Mouse (Mus musculus): Measurements from ENCODE around the gene 1110008P14Rik. TPM values are rescaled to one million over a fixed set of nuclear protein-coding genes. Genes with fewer than 3 reads are reported as not detected.

The 1110008P14Rik gene
- polyA plus RNA-seq, 1 experiment from 2014 or later, result 39.2 TPM

- Histone ChIP-seq H3K36me3 (no peaks in the 10 kb centered on the region), H3K4me2 (no peak within 1 kb of the TSS), H3K4me1 (replicated peaks) (peaks cover 11% of the 10 kb centered on the region; the same call in 1 of the 2 replicates), H3K27me3 (peaks cover 20% of the 10 kb centered on the region), H3K9me3 (replicated peaks) (no peaks in the 10 kb centered on the region), H3K27ac (no peak within 1 kb of the TSS), H3K9ac (0 out of 2 replicates have a peak within 1 kb of the TSS, but pooled peaks have one; percentile 7), H3K4me3 (replicated peaks) (no peak within 1 kb of the TSS)
- 33% methylated on average over 5 of the region's 5 CpGs for WGBS (ENCODE audit: insufficient replicate concordance)
- no peak for DNase-seq
- ATAC-seq (ENCODE audit: low read depth), result peak; percentile 27; the same call in 1 of the 2 replicates
Measured at GRCm38 (mm10) chr2:32387706-32388490, 6.2 kb upstream of the 1110008P14Rik start, which contains the start of gene Lcn2. TSS of gene Lcn2 (minus strand) at chr2:32388252.

GRCm38 (mm10) chr2:32382689-32383088, 951 bp upstream of the 1110008P14Rik start:
- Histone ChIP-seq H3K36me3 (peaks cover 23% of the 10 kb centered on the region), H3K4me1 (replicated peaks) (peaks cover 30% of the 10 kb centered on the region), H3K9me3 (replicated peaks) (no peaks in the 10 kb centered on the region), H3K4me3 (replicated peaks) (peak overlapping the region; percentile 76; the same call in 1 of the 2 replicates), H3K27me3 (peaks cover 20% of the 10 kb centered on the region), H3K9ac (no peak overlapping the region), H3K4me2 (peak overlapping the region; percentile 99; the same call in 1 of the 2 replicates), H3K27ac (no peak overlapping the region)
- DNase-seq (no peak), ATAC-seq (ENCODE audit: low read depth) (no peak)
- WGBS (ENCODE audit: insufficient replicate concordance), result 71% methylated on average over 2 of the region's 2 CpGs

- ATAC-seq (ENCODE audit: low read depth), result peak; percentile 50
- H3K36me3 ChIP-seq, result peaks cover 37% of the 10 kb centered on the region
- peak; percentile 35 for DNase-seq
- H3K9me3 ChIP-seq (replicated peaks), result no peaks in the 10 kb centered on the region
- H3K9ac ChIP-seq, result peak overlapping the region; percentile 86
- H3K4me1 ChIP-seq (replicated peaks), result peaks cover 30% of the 10 kb centered on the region
- under 1% methylated on average over 27 of the region's 27 CpGs for WGBS (ENCODE audit: insufficient replicate concordance)
- peak overlapping the region; percentile 76 for H3K4me3 ChIP-seq (replicated peaks)
- peak overlapping the region; percentile 77 for H3K27ac ChIP-seq
- H3K4me2 ChIP-seq, result peak overlapping the region; percentile 99
- peaks cover 20% of the 10 kb centered on the region for H3K27me3 ChIP-seq
Measured at GRCm38 (mm10) chr2:32381141-32381774, 480 bp downstream of the 1110008P14Rik start.

GRCm38 (mm10) chr2:32380001-32380500, 1.7 kb downstream of the 1110008P14Rik start:
- peaks cover 30% of the 10 kb centered on the region for H3K4me1 ChIP-seq (replicated peaks)
- H3K9me3 ChIP-seq (replicated peaks), result no peaks in the 10 kb centered on the region
- DNase-seq (no peak), ATAC-seq (ENCODE audit: low read depth) (no peak)
- WGBS (ENCODE audit: insufficient replicate concordance), result 78% methylated on average over 7 of the region's 7 CpGs
- H3K4me3 ChIP-seq (replicated peaks), result 0 out of 2 replicates have a peak overlapping the region, but pooled peaks have one; percentile 76
- no peak overlapping the region for H3K27ac ChIP-seq
- H3K27me3 ChIP-seq, result peaks cover 18% of the 10 kb centered on the region
- H3K4me2 ChIP-seq, result peak overlapping the region; percentile 99
- peak overlapping the region; percentile 86 for H3K9ac ChIP-seq
- peaks cover 49% of the 10 kb centered on the region for H3K36me3 ChIP-seq

- peaks cover 73% of the 10 kb centered on the region for H3K36me3 ChIP-seq
- 87% methylated on average over 10 of the region's 10 CpGs for WGBS (ENCODE audit: insufficient replicate concordance)
- H3K4me3 ChIP-seq (replicated peaks), result no peak overlapping the region
- no peak overlapping the region for H3K4me2 ChIP-seq
- no peaks in the 10 kb centered on the region for H3K9me3 ChIP-seq (replicated peaks)
- H3K27me3 ChIP-seq, result no peaks in the 10 kb centered on the region
- ATAC-seq (ENCODE audit: low read depth), result no peak
- H3K4me1 ChIP-seq (replicated peaks), result peaks cover 17% of the 10 kb centered on the region
- H3K9ac ChIP-seq, result no peak overlapping the region
- no peak for DNase-seq
- H3K27ac ChIP-seq, result no peak overlapping the region
Measured at GRCm38 (mm10) chr2:32376963-32377362, 4.8 kb downstream of the 1110008P14Rik start.

GRCm38 (mm10) chr2:32375317-32375940, 6.3 kb downstream of the 1110008P14Rik start:
- H3K4me2 ChIP-seq, result no peak overlapping the region
- WGBS (ENCODE audit: insufficient replicate concordance), result 80% methylated on average over 13 of the region's 13 CpGs
- H3K27me3 ChIP-seq, result no peaks in the 10 kb centered on the region
- ATAC-seq (ENCODE audit: low read depth) (no peak), DNase-seq (no peak)
- peaks cover 88% of the 10 kb centered on the region for H3K36me3 ChIP-seq
- H3K27ac ChIP-seq, result no peak overlapping the region
- peaks cover 4% of the 10 kb centered on the region for H3K4me1 ChIP-seq (replicated peaks)
- no peaks in the 10 kb centered on the region for H3K9me3 ChIP-seq (replicated peaks)
- H3K4me3 ChIP-seq (replicated peaks), result no peak overlapping the region
- H3K9ac ChIP-seq, result no peak overlapping the region

GRCm38 (mm10) chr2:32374191-32374590, 7.5 kb downstream of the 1110008P14Rik start:
- H3K27ac ChIP-seq, result no peak overlapping the region
- H3K4me1 ChIP-seq (replicated peaks), result no peaks in the 10 kb centered on the region
- H3K4me3 ChIP-seq (replicated peaks), result no peak overlapping the region
- WGBS (ENCODE audit: insufficient replicate concordance), result 92% methylated on average over 10 of the region's 10 CpGs
- H3K9ac ChIP-seq, result no peak overlapping the region
- no peaks in the 10 kb centered on the region for H3K9me3 ChIP-seq (replicated peaks)
- peaks cover 93% of the 10 kb centered on the region for H3K36me3 ChIP-seq
- DNase-seq (no peak), ATAC-seq (ENCODE audit: low read depth) (no peak)
- H3K4me2 ChIP-seq, result no peak overlapping the region
- no peaks in the 10 kb centered on the region for H3K27me3 ChIP-seq

- DNase-seq (no peak), ATAC-seq (ENCODE audit: low read depth) (no peak)
- H3K4me2 ChIP-seq, result no peak overlapping the region
- WGBS (ENCODE audit: insufficient replicate concordance), result 89% methylated on average over 5 of the region's 5 CpGs
- H3K4me3 ChIP-seq (replicated peaks), result no peak overlapping the region
- peaks cover 21% of the 10 kb centered on the region for H3K4me1 ChIP-seq (replicated peaks)
- no peaks in the 10 kb centered on the region for H3K9me3 ChIP-seq (replicated peaks)
- H3K27me3 ChIP-seq, result no peaks in the 10 kb centered on the region
- H3K36me3 ChIP-seq, result peaks cover 65% of the 10 kb centered on the region
- H3K27ac ChIP-seq, result no peak overlapping the region
- H3K9ac ChIP-seq, result no peak overlapping the region
Measured at GRCm38 (mm10) chr2:32367315-32367714, 14.4 kb downstream of the 1110008P14Rik start.

- H3K9me3 ChIP-seq (replicated peaks), result no peaks in the 10 kb centered on the region
- 51% methylated on average over 8 of the region's 8 CpGs for WGBS (ENCODE audit: insufficient replicate concordance)
- peak overlapping the region; percentile 94 for H3K27ac ChIP-seq
- H3K9ac ChIP-seq, result peak overlapping the region; percentile 89
- peak overlapping the region; percentile 93 for H3K4me2 ChIP-seq
- H3K4me3 ChIP-seq (replicated peaks), result peak overlapping the region; percentile 84
- DNase-seq, result no peak
- no peaks in the 10 kb centered on the region for H3K27me3 ChIP-seq
- H3K36me3 ChIP-seq, result peaks cover 33% of the 10 kb centered on the region
- no peak for ATAC-seq (ENCODE audit: low read depth)
- peaks cover 38% of the 10 kb centered on the region for H3K4me1 ChIP-seq (replicated peaks)
Measured at GRCm38 (mm10) chr2:32364121-32364520, 17.6 kb downstream of the 1110008P14Rik start.

GRCm38 (mm10) chr2:32363376-32364106, 18.2 kb downstream of the 1110008P14Rik start:
- 7% methylated on average over 19 of the region's 19 CpGs for WGBS (ENCODE audit: insufficient replicate concordance)
- H3K4me2 ChIP-seq, result peak overlapping the region; percentile 93
- peaks cover 31% of the 10 kb centered on the region for H3K36me3 ChIP-seq
- peak overlapping the region; percentile 89 for H3K9ac ChIP-seq
- H3K27me3 ChIP-seq, result 0 out of 2 replicates have a peak, but pooled peaks cover 2% of the 10 kb centered on the region
- H3K4me1 ChIP-seq (replicated peaks), result peaks cover 38% of the 10 kb centered on the region
- peak overlapping the region; percentile 84 for H3K4me3 ChIP-seq (replicated peaks)
- H3K27ac ChIP-seq, result peak overlapping the region; percentile 94
- H3K9me3 ChIP-seq (replicated peaks), result no peaks in the 10 kb centered on the region
- ATAC-seq (ENCODE audit: low read depth) (peak; percentile 52), DNase-seq (peak; percentile 55)
